Mouse (Mus musculus) forebrain, embryonic 14.5 days (tissue): ENCODE data around the gene Tmem91. TPM values are rescaled to one million over a fixed set of nuclear protein-coding genes. Genes with fewer than 3 reads are reported as not detected.
"Not testable (repeated sequence)": the region's sequence is repeated elsewhere in the genome, so short reads cannot be mapped to it uniquely, and the experiment has no call there.

Experiments used
- ATAC-seq: fragments of 200-750 bp; cut with Nextera tagmentation; 2 replicates; pipeline ENCODE4 v1.8.0; 2017; ENCODE audit warnings: mild to moderate bottlenecking, moderate library complexity
- DNase-seq: peaks from one replicate; pipeline ENCODE4 v3.0.0-alpha.2; 2015; ENCODE audit warnings: low spot score
- H3K27ac ChIP-seq: fragments of 300-500 bp; sonication (generic); 2 replicates; pipeline ENCODE4 v1.5.1; 2014; ENCODE audit warnings: low read depth, mild to moderate bottlenecking, control low read depth, low read length, moderate library complexity
- H3K27me3 ChIP-seq: fragments of 300-500 bp; sonication (generic); replicated peaks from 2 replicates; pipeline ENCODE4 v1.6.1; 2014; ENCODE audit warnings: low read length, control low read depth, mixed read lengths; ENCODE audit not compliant: control insufficient read depth, insufficient read depth
- H3K36me3 ChIP-seq: fragments of 300-500 bp; sonication (generic); 2 replicates; pipeline ENCODE4 v1.6.1; 2014; ENCODE audit warnings: low read length, control low read depth; ENCODE audit not compliant: control insufficient read depth, insufficient read depth
- H3K4me1 ChIP-seq: fragments of 300-500 bp; sonication (generic); 2 replicates; pipeline ENCODE4 v1.6.1; 2014; ENCODE audit warnings: antibody characterized with exemption, low read length, control low read depth; ENCODE audit not compliant: control insufficient read depth, insufficient read depth
- H3K4me2 ChIP-seq: fragments of 300-500 bp; sonication (generic); 2 replicates; pipeline ENCODE4 v1.6.1; 2014; ENCODE audit warnings: mild to moderate bottlenecking, control low read depth, low read length
- H3K4me3 ChIP-seq: fragments of 300-500 bp; sonication (generic); 2 replicates; pipeline ENCODE4 v1.5.1; 2014; ENCODE audit warnings: low read depth, low read length, control low read depth
- H3K9ac ChIP-seq: fragments of 300-500 bp; sonication (generic); 2 replicates; pipeline ENCODE4 v1.6.1; 2014; ENCODE audit warnings: mild to moderate bottlenecking, low read length, control low read depth, moderate library complexity
- H3K9me3 ChIP-seq: fragments of 300-500 bp; sonication (generic); replicated peaks from 2 replicates; pipeline ENCODE4 v1.6.1; 2016; ENCODE audit warnings: low read length, control low read depth, mixed read lengths; ENCODE audit not compliant: control insufficient read depth
- WGBS: fragments of 180-500 bp; shearing (Covaris S2); extraction: QIAGEN DNeasy Blood & Tissue Kit; methylation state at CpG from one replicate; pipeline ENCODE4 v1.1.7; 2014; 5-methylcytosine and 5-hydroxymethylcytosine counted together
- polyA plus RNA-seq: library from polyadenylated mRNA; unstranded; fragments of >200 nt; fragmentation: Nextera tagmentation; extraction: Ambion mirVana; gene quantifications from 2 replicates; pipeline ENCODE4 v1.2.1, GENCODE M21; 2014

The Tmem91 gene
- polyA plus RNA-seq: 11.1 and 16.4 TPM in 2 replicates

- WGBS: 3% methylated on average over 29 of the region's 29 CpGs
- Histone ChIP-seq H3K27me3 (peaks cover 20% of the 10 kb centered on the region), H3K27ac (no peak within 1 kb of the TSS), H3K36me3 (no peaks in the 10 kb centered on the region), H3K4me1 (peaks cover 7% of the 10 kb centered on the region; the same call in 1 of the 2 replicates), H3K9me3 (no peaks in the 10 kb centered on the region), H3K9ac (peak within 1 kb of the TSS; percentile 45), H3K4me3 (peak within 1 kb of the TSS; percentile 31), H3K4me2 (peak within 1 kb of the TSS; percentile 51)
- DNase-seq (peak; percentile 17), ATAC-seq (no peak)
Observed at GRCm38 (mm10) chr7:25674719-25675300, at the start of gene Tmem91. Tmem91 (minus strand) TSS chr7:25675166.

DNA sequence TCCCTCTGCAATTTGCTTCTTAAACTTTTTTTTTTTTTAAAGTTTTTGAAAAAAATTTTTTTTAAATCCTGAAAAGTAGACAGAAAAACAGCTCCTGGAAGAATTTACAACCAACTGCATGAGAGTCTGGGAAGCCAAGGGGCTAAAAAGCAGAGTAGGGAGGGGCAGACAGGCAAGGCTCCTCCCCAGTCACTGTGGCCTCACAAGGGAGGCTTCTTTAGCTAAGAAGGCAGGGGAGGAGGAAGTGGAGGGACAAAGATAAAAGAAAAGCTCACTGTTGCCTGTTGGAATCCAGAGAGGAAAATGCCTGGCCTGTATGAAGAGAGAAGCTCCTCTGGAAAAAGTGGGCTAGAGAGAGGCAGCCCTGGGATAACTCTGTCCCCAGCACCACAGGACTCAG, 46.8 kb upstream of the Tmem91 start:
- not testable (repeated sequence) for H3K4me1 ChIP-seq, H3K4me2 ChIP-seq, H3K9me3 ChIP-seq, DNase-seq, H3K9ac ChIP-seq, ATAC-seq, H3K27me3 ChIP-seq, H3K27ac ChIP-seq, H3K4me3 ChIP-seq
- peaks cover 67% of the 10 kb centered on the region for H3K36me3 ChIP-seq

DNA sequence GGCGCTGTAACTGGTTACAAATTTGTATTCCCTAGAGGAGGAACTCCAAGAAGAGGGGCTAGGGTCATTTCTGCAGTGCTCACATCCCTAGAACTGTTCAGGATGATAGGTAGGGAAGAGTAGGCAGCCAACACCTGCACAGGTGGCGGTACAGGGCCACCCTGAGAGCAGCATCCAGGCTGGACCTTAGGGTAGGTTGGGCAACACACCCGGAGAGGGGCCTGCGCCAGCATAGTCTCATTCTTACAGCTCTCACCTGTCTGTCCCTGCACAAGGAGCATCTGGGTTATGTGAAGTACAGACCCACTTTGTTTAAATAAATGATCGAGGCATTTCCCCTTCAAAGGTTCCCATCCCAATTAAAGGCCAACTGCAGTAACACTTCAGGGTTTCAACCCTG, 45.8 kb upstream of the Tmem91 start:
- Histone ChIP-seq H3K27me3 (no peaks in the 10 kb centered on the region), H3K9me3 (no peaks in the 10 kb centered on the region), H3K4me1 (peaks cover 9% of the 10 kb centered on the region), H3K9ac (no peak overlapping the region), H3K27ac (no peak overlapping the region), H3K36me3 (peaks cover 65% of the 10 kb centered on the region), H3K4me2 (no peak overlapping the region), H3K4me3 (no peak overlapping the region)
- 90% methylated on average over 5 of the region's 5 CpGs for WGBS
- DNase-seq (no peak), ATAC-seq (no peak)

GRCm38 (mm10) chr7:25719761-25720610, 45.0 kb upstream of the Tmem91 start:
- 63% methylated on average over 10 of the region's 10 CpGs for WGBS
- Histone ChIP-seq H3K9ac (no peak overlapping the region), H3K27ac (no peak overlapping the region), H3K4me1 (peaks cover 9% of the 10 kb centered on the region), H3K27me3 (no peaks in the 10 kb centered on the region), H3K4me2 (no peak overlapping the region), H3K4me3 (no peak overlapping the region), H3K36me3 (peaks cover 65% of the 10 kb centered on the region), H3K9me3 (no peaks in the 10 kb centered on the region)
- peak; percentile 23 for ATAC-seq
- DNase-seq: peak; percentile 74

GRCm38 (mm10) chr7:25718788-25719417, 43.9 kb upstream of the Tmem91 start, which contains the start of gene Ccdc97:
Ccdc97 (minus strand) TSS chr7:25719088.
- H3K9ac ChIP-seq: peak within 1 kb of the TSS; percentile 79
- H3K4me1 ChIP-seq: peaks cover 9% of the 10 kb centered on the region
- H3K9me3 ChIP-seq: no peaks in the 10 kb centered on the region
- 6% methylated on average over 32 of the region's 32 CpGs for WGBS
- H3K4me3 ChIP-seq: peak within 1 kb of the TSS; percentile 71
- ATAC-seq (peak; percentile 91), DNase-seq (peak; percentile 98)
- H3K4me2 ChIP-seq: peak within 1 kb of the TSS; percentile 90
- no peaks in the 10 kb centered on the region for H3K27me3 ChIP-seq
- peaks cover 65% of the 10 kb centered on the region for H3K36me3 ChIP-seq
- peak within 1 kb of the TSS; percentile 55; the same call in 1 of the 2 replicates for H3K27ac ChIP-seq

- H3K4me1 ChIP-seq: peaks cover 9% of the 10 kb centered on the region
- no peak overlapping the region for H3K4me3 ChIP-seq
- H3K9ac ChIP-seq: no peak overlapping the region
- H3K9me3 ChIP-seq: no peaks in the 10 kb centered on the region
- H3K27ac ChIP-seq: no peak overlapping the region
- DNase-seq (no peak), ATAC-seq (no peak)
- no peaks in the 10 kb centered on the region for H3K27me3 ChIP-seq
- H3K4me2 ChIP-seq: peak overlapping the region; percentile 90; the same call in 1 of the 2 replicates
- 93% methylated on average over 3 of the region's 3 CpGs for WGBS
- peaks cover 65% of the 10 kb centered on the region for H3K36me3 ChIP-seq
Observed at GRCm38 (mm10) chr7:25717478-25717877, 42.5 kb upstream of the Tmem91 start.

DNA sequence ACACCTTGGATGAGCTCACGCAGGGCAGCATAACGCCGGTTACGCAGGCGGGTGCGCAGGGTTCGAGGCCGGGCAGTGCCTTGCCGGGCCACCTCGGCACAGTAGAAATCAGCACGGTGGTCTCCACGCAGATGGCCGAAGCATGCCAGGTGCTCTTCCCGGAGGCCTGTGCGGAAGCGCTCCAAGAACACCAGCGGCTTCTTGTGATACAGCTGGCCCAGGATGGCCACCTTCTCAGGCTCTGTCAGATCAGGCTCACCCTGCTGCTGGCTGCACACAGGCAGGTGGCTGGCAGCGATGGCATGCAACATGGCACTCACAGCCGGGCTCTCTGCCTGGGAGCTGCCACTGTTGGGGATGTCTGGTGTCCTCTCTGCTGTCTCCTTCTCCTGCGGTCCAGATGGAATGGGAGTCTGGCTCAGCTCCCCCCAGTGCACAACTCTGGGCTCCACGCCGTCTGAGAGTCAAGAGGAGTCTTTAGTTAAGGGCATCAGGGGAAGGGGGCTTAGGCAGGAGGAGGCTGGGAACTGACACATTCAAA, 40.8 kb upstream of the Tmem91 start:
- Histone ChIP-seq H3K9ac (no peak overlapping the region), H3K4me2 (no peak overlapping the region), H3K27me3 (no peaks in the 10 kb centered on the region), H3K9me3 (no peaks in the 10 kb centered on the region), H3K4me3 (no peak overlapping the region), H3K4me1 (peaks cover 9% of the 10 kb centered on the region), H3K36me3 (peaks cover 57% of the 10 kb centered on the region), H3K27ac (no peak overlapping the region)
- 94% methylated on average over 22 of the region's 22 CpGs for WGBS
- DNase-seq: no peak
- ATAC-seq: no peak

- peaks cover 12% of the 10 kb centered on the region for H3K4me1 ChIP-seq
- H3K27me3 ChIP-seq: no peaks in the 10 kb centered on the region
- no peak for DNase-seq
- H3K4me2 ChIP-seq: no peak overlapping the region
- peaks cover 49% of the 10 kb centered on the region for H3K36me3 ChIP-seq
- WGBS: 93% methylated on average over 8 of the region's 8 CpGs
- no peak overlapping the region for H3K4me3 ChIP-seq
- H3K9me3 ChIP-seq: no peaks in the 10 kb centered on the region
- no peak for ATAC-seq
- no peak overlapping the region for H3K9ac ChIP-seq
- no peak overlapping the region for H3K27ac ChIP-seq
Observed at GRCm38 (mm10) chr7:25714581-25714980, 39.6 kb upstream of the Tmem91 start.
